Mouse (Mus musculus) yolk sac, embryonic 10.5 days (tissue): Measurements from ENCODE around the gene Plekhm3.

ENCODE experiments used
- DNase-seq: peaks from one replicate; pipeline ENCODE4 v3.0.0-alpha.2; 2017; ENCODE audit warnings: low spot score

Plekhm3 gene

DNA sequence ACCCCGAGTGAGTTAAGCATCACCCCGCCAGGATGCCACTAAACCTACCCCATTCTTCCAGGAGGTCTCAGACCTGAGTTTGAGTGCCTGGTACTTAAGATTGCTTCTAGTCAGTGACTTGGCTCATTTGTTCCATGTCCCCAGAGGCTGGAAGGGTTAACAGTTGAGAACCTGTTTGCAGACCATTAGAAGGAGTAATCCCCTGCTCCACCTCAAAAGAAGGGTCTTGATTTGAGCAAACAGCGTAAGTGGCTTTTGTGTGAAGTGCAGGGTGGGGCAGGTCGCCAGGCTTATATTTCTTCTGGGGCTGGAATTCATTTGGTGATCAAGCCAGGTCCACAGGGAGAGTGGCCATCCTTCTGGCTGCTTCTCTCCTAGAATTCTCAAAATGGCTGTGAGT, 183.3 kb downstream of the Plekhm3 start:
- no peak for DNase-seq

- no peak for DNase-seq
These were observed 186.5 kb downstream of the Plekhm3 start for GRCm38 (mm10) chr1:64770169-64770568.

DNA sequence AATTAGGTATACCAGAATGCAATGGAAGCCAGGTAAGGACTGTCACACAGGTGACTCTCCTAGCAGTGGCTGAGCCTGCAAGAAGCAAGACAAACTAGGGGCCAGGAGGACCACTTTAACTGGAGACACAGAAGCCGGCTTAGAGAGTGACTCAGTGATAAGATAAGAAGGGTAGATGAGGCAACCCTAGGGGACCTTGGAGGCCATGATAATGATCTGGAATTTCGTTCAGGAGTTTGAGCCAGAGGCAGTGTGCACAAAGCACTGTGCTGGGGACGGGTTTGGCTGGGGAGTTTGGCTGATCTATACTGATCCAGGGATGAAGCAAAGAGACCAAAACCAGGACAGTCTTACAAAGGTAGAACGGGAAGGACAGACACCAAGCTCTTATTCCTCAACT, 195.0 kb downstream of the Plekhm3 start:
- peak; percentile 75 for DNase-seq

- no peak for DNase-seq
These were observed 198.9 kb downstream of the Plekhm3 start for GRCm38 (mm10) chr1:64757766-64758165.

- DNase-seq = no peak
These were observed 199.4 kb downstream of the Plekhm3 start for GRCm38 (mm10) chr1:64757254-64757653.

- no peak for DNase-seq
These were observed 200.0 kb downstream of the Plekhm3 start for GRCm38 (mm10) chr1:64756640-64757030.

- no peak for DNase-seq
These were observed 200.5 kb downstream of the Plekhm3 start for GRCm38 (mm10) chr1:64755971-64756639.

DNA sequence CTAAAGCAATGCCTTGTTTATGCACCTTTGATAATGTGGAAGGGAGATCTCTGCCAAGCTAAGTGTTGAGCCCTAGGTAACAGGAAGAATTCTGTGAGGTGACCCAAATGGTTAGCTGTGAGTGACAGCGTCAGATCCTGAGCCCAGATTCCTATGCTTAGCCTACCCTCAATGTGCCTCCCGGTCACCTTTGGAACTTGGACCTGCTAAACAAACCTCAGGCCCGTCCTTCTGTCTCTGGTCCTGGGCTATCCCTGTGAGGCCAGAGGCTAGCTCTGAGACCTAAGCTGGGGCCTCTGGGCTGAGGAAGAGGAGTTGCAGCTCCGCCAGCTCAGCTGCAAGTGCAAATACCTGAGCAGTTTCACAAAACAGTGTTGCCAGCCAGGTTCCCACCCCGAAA, 202.0 kb downstream of the Plekhm3 start:
- DNase-seq = peak; percentile 69

- DNase-seq = peak; percentile 80
These were observed 203.0 kb downstream of the Plekhm3 start for GRCm38 (mm10) chr1:64753668-64754067.

DNA sequence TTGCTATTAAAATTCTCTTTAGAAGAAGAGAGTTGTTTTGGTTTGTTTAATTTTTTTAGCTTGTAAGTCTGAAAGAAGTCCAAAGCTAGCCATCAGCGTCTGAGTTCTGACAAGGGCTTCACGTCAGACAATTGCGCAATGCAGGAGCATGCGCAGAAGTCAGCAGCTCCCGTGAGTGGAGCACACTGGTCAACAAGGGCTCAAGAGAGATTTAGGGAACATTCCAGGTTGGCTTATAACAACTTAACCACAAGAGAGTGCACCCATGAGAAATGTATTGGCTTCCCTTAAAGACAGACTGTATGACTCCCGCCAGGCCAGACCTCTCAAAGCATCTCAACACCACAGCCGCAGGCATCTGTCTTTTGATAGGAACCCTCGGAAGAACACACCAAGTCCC, 203.5 kb downstream of the Plekhm3 start:
- peak; percentile 68 for DNase-seq

- DNase-seq = no peak
These were observed 212.0 kb downstream of the Plekhm3 start for GRCm38 (mm10) chr1:64744616-64745015.

DNA sequence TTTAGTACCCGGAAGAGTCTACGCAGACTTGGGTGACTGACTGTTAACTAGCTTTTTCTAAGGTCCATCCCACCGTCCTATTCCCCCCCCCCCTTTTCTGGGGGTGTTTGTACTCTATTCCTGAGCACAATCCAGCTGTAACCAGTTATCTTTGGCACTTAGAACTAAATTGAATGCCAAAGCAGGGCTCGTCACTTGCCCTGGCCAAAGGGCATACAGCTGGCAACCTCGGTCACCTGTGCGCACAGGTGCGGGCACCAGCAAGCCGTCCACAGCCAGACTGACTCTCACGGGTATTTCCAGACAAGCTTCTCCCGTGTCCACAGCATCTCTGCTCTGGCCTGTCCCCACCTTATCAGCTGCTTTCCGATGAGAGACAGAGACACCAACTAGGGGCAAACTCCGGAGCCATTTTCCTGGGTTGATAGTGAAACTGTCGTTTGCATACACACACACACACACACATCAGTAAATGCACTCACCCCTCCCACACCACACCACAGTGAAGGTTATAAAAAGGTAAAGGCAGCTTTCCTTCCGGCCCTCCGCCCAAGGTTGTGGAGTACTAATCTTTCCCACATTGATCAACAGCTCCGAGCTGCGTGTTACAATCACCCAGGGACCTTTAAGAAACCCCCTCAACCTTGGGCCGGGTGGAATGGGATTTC, 213.7 kb downstream of the Plekhm3 start:
- no peak for DNase-seq

GRCm38 (mm10) chr1:64738661-64739082, 218.0 kb downstream of the Plekhm3 start:
- peak; percentile 87 for DNase-seq

DNA sequence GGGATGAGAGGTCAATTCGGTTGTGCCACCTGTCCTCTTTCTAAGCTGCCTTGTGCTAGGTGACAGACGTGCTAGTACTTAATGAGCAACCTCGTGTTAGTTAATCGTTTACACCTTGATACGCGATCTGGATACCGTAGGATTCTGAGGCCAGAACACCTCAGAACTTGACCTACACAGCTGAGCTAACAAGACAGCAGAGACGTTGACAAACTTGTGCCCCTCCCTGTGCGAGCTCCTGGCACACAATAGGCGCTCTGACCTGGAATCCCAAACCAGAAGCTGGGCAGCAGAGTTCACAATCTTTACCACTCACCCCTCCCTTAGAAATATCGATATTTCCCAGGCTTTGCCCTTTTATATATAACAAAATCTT, 218.5 kb downstream of the Plekhm3 start:
- no peak for DNase-seq

DNA sequence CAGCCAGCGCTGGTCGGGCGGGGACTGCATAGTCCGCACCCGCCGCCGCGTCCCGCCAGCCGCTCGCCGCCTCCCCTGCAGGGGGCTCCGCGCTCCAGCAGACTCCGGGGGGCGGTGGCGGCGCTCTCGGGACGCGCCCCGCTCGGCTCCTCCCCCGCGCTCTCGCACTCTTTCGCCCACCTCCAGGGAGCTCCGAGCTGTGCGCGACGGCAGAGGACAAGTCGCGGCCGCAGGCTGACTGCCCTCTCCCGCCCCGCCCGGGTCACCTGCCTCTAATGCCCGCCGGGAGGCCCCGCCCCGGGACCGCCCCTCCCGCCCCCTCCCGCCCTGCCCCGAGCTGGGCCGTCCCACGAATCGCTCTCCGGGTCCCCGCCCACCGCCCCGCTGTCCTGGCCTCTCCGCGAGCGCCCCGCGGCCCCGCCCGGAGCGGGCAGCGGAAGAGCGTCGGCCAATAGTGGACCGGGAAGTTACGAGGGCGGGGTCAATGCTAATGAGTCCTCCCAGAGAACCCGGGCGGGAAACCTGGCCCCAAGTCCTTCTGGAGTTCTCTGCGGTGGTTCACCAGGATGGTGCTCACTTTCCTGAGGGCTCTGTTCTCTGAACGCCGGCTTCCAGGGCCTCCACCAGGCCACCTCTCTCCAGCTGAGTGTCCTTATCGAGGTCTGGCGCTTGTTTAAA, 219.0 kb downstream of the Plekhm3 start, which contains the start of gene Fzd5:
Gene Fzd5 (minus strand): TSS at position 250 of the 678 bp plus-strand sequence.
- DNase-seq = peak; percentile 99

- no peak for DNase-seq
These were observed 219.7 kb downstream of the Plekhm3 start for GRCm38 (mm10) chr1:64736681-64737501.
